Mouse (Mus musculus) kidney, adult 2 months (tissue): ENCODE results near the gene Usp30. TPM values are rescaled to one million over a fixed set of nuclear protein-coding genes. Genes with fewer than 3 reads are reported as not detected.

Source experiments
- DNase-seq: peaks from one replicate; pipeline ENCODE4 v3.0.0; 2021
- H3K27ac ChIP-seq: fragments of 200-500 bp; 2 replicates; pipeline ENCODE4 v1.5.1; 2012; ENCODE audit warnings: low read depth, low read length, control low read depth, inconsistent platforms; ENCODE audit not compliant: insufficient read depth
- H3K27me3 ChIP-seq: fragments of 200-500 bp; replicated peaks from 2 replicates; pipeline ENCODE4 v1.6.1; 2012; ENCODE audit warnings: mild to moderate bottlenecking, moderate library complexity, low read length, inconsistent platforms; ENCODE audit not compliant: control insufficient read depth, insufficient read depth
- H3K36me3 ChIP-seq: fragments of 200-500 bp; 2 replicates; pipeline ENCODE4 v1.6.1; 2012; ENCODE audit warnings: mild to moderate bottlenecking, moderate library complexity, low read length, inconsistent platforms; ENCODE audit not compliant: control insufficient read depth, insufficient read depth
- H3K4me1 ChIP-seq: fragments of 200-500 bp; 2 replicates; pipeline ENCODE4 v1.6.1; 2011; ENCODE audit warnings: low read length; ENCODE audit not compliant: control insufficient read depth, insufficient read depth
- H3K4me3 ChIP-seq: fragments of 200-500 bp; 2 replicates; pipeline ENCODE4 v1.5.1; 2011; ENCODE audit warnings: mild to moderate bottlenecking, low read depth, low read length, control low read depth; ENCODE audit not compliant: insufficient read depth
- CTCF ChIP-seq: fragments of 200-500 bp; conservative IDR thresholded peaks from 2 replicates; pipeline ENCODE4 v1.5.1; 2011; ENCODE audit warnings: low read depth, mild to moderate bottlenecking, control low read depth, low read length, moderate library complexity, mixed read lengths; ENCODE audit not compliant: insufficient read depth, insufficient read length
- POLR2A ChIP-seq: fragments of 200-500 bp; IDR thresholded peaks from one replicate; pipeline ENCODE4 v1.6.1; 2011; ENCODE audit warnings: low read depth, low read length, control low read depth
- WGBS: fragments of 180-500 bp; shearing (Covaris S2); methylation state at CpG from one replicate; pipeline ENCODE4 v1.1.7; 2018; 5-methylcytosine and 5-hydroxymethylcytosine counted together
- polyA plus RNA-seq: library from polyadenylated mRNA; depleted of rRNA; stranded (reverse); fragments of >200 nt; gene quantifications from 2 replicates; pipeline ENCODE4 v1.2.3, GENCODE M21; 2012

The Usp30 gene
- polyA plus RNA-seq, 1 experiment = 24.6 TPM

DNA sequence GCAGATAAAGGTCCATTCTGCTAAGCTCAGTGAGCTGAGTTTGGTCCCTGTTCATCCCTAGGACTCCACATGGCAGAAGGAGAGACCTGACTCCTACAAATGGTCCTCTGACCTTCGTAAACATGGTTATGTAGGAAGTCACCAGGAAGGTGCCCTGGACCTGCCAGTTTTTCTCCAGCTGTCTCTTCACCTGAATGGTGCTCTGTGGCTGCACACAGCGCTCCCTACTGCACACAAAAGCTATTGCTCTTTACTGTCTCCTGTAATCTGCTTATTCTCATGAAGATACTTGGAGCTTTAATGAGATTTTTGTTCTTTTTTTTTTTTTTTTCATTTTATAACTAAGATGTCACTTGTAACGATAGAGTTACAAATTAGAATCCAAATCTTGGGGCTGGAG, 18.7 kb upstream of the Usp30 start:
- Histone ChIP-seq H3K36me3 (no peaks in the 10 kb centered on the region), H3K4me3 (no peak overlapping the region), H3K27me3 (no peaks in the 10 kb centered on the region), H3K4me1 (peaks cover 1% of the 10 kb centered on the region; the same call in 1 of the 2 replicates), H3K27ac (no peak overlapping the region)
- TF ChIP-seq CTCF (peak; percentile 61), POLR2A (no peak)
- DNase-seq = no peak
- 41% methylated on average over 3 of the region's 3 CpGs for WGBS

DNA sequence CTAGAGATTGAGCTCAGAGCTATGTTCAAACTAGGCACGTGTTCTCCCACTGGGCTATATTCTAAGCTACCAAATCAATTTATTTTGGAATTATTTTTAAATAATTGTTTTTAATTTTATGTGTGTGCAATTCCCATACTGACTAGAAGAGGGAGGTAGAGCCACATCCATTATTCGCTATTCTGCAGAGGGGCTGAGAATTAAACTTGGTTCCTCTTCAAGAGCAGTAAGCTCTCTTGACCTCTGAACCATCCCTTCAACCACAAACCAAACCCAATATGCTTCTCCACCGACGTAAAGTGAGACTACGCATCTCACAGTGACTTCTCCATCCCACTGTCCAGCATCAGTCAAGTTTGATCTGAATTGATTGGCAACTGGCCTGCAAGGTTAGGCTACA, 18.1 kb upstream of the Usp30 start:
- H3K27me3 ChIP-seq = no peaks in the 10 kb centered on the region
- DNase-seq = no peak
- no peaks in the 10 kb centered on the region for H3K4me1 ChIP-seq
- TF ChIP-seq POLR2A = no peak
- no peak for TF ChIP-seq CTCF
- no peak overlapping the region for H3K27ac ChIP-seq
- 80% methylated on average over 5 of the region's 5 CpGs for WGBS
- no peaks in the 10 kb centered on the region for H3K36me3 ChIP-seq
- H3K4me3 ChIP-seq = no peak overlapping the region

GRCm38 (mm10) chr5:114048731-114049308, 16.4 kb upstream of the Usp30 start:
- no peak overlapping the region for H3K27ac ChIP-seq
- H3K36me3 ChIP-seq = no peaks in the 10 kb centered on the region
- no peak overlapping the region for H3K4me3 ChIP-seq
- WGBS = 50% methylated on average over 12 of the region's 12 CpGs
- H3K27me3 ChIP-seq = no peaks in the 10 kb centered on the region
- no peak for DNase-seq
- H3K4me1 ChIP-seq = no peaks in the 10 kb centered on the region
- no peak for TF ChIP-seq POLR2A
- no peak for TF ChIP-seq CTCF

DNA sequence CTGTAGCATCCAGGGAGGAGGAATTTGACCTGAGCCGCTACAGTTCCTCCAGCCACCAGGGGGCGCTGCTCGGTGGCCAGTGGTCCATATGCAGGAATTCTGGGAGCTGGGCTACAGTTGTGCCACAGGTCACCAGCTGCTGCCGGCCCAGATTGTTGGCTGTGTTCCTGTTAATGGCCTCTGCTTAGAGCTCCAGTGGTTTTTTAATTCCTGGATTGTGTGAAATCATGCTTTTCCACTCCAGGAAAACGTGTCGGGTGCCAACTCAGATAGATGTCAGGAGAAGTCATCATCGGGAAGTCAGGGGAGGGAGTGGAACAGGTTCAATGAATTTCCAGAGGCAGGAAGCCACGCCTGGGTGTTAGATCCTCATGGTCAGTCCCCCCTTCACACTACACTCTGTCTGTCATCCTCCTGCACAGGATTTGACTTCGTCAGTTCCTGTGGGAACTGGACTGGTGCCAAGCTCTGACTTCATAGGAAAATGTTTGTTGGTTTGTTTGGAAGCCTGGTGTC, 13.0 kb upstream of the Usp30 start:
- Histone ChIP-seq H3K27ac (peak overlapping the region; percentile 19; the same call in 1 of the 2 replicates), H3K4me3 (peak overlapping the region; percentile 9; the same call in 1 of the 2 replicates), H3K27me3 (no peaks in the 10 kb centered on the region), H3K4me1 (no peaks in the 10 kb centered on the region), H3K36me3 (no peaks in the 10 kb centered on the region)
- peak; percentile 87 for DNase-seq
- TF ChIP-seq POLR2A (no peak), CTCF (peak; percentile 85)
- WGBS = 10% methylated on average over 9 of the region's 9 CpGs

DNA sequence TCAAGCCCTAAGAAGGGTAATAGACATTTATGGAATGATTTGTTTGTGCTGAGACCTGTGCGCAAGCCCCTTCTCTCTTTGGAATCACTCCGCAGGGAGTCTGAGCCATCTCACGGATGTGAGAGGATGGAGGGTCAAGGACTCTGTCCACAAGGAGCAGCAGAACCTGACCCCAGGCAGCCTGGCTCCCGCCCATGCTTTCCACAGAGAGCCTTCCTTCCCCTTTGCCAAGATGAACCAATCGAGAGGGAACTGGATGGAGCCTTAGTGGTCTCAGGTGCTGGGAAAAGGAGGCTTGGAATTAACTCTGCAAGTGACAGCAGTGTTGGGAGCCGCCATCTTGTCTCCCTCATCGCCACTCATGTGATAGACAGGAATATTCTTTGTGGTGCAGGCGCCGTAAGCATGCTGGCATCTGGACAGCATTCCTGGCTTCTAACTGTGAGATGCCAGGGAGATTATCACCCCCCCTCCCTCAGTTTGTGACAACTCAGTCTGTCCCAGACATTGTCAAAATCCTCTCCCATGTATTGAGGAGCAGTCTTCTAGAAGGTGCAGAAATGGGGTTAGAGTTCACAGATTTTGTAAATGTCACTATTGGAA, 8.0 kb upstream of the Usp30 start:
- no peaks in the 10 kb centered on the region for H3K27me3 ChIP-seq
- H3K4me3 ChIP-seq = no peak overlapping the region
- 73% methylated on average over 9 of the region's 9 CpGs for WGBS
- no peaks in the 10 kb centered on the region for H3K4me1 ChIP-seq
- DNase-seq = no peak
- no peak overlapping the region for H3K27ac ChIP-seq
- TF ChIP-seq CTCF (no peak), POLR2A (no peak)
- no peaks in the 10 kb centered on the region for H3K36me3 ChIP-seq

- Histone ChIP-seq H3K36me3 (no peaks in the 10 kb centered on the region), H3K27ac (no peak overlapping the region), H3K4me1 (no peaks in the 10 kb centered on the region), H3K4me3 (no peak overlapping the region), H3K27me3 (no peaks in the 10 kb centered on the region)
- DNase-seq = no peak
- WGBS = 36% methylated on average over 7 of the region's 7 CpGs
- TF ChIP-seq CTCF (no peak), POLR2A (no peak)
These were observed 3.6 kb upstream of the Usp30 start for GRCm38 (mm10) chr5:114061675-114062074.

DNA sequence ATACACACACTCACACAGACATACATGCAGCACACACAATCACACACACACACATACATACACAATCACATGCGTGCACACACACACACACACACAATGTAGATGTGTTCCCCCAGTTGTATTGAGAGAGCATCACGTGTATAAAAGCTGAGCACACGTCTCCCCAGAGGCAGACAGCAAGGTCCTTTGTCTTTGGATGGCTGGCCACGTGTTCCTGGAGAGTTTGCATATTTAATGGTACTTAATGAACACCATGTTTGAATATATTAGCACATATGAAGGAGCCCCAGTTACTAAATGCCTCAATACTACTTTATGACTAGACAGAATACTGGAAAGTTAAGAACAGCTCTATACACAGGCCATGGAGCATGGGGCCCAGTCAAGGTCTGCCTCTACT, 1.3 kb upstream of the Usp30 start:
- Histone ChIP-seq H3K4me1 (no peaks in the 10 kb centered on the region), H3K36me3 (no peaks in the 10 kb centered on the region), H3K4me3 (no peak overlapping the region), H3K27ac (no peak overlapping the region), H3K27me3 (no peaks in the 10 kb centered on the region)
- no peak for TF ChIP-seq POLR2A
- no peak for TF ChIP-seq CTCF
- no peak for DNase-seq
- 67% methylated on average over 4 of the region's 4 CpGs for WGBS

- no peak overlapping the region for H3K4me3 ChIP-seq
- DNase-seq = no peak
- TF ChIP-seq CTCF (no peak), POLR2A (no peak)
- no peak overlapping the region for H3K27ac ChIP-seq
- whole genome bisulfite sequencing = 42% methylated on average over 6 of the region's 6 CpGs
- H3K36me3 ChIP-seq = no peaks in the 10 kb centered on the region
- H3K4me1 ChIP-seq = no peaks in the 10 kb centered on the region
- no peaks in the 10 kb centered on the region for H3K27me3 ChIP-seq
These were observed 1.3 kb downstream of the Usp30 start for GRCm38 (mm10) chr5:114066601-114067000.
